Mouse (Mus musculus): ENCODE measurements around the gene Jsrp1. TPM values are rescaled to one million over a fixed set of nuclear protein-coding genes. Genes with fewer than 3 reads are reported as not detected.

Jsrp1 gene
- polyA plus RNA-seq, 1 experiment = not detected

DNA sequence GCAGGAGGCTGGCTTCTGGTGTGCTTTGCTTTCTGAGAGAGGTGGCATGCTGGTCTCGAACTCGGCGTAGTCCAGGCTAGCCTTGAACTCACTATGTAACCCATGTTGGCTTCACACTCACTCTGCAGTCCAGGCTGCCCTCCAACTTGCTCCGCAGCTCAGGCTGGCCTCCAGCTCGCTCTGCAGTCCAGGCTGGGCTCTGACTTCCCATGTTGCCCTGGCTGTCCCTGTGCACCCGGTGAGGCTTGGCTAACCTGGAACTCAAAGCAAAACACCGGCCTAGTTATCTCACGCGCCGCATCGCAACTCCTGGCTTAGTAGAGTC lies 42.4 kb upstream of the Jsrp1 start:
- DNase-seq = no peak
- no peaks in the 10 kb centered on the region for H3K27me3 ChIP-seq (ENCODE audit: control insufficient read depth, insufficient read depth, low read length)
- H3K4me1 ChIP-seq (replicated peaks; ENCODE audit: control insufficient read depth, insufficient read depth, low read length) = peaks cover 20% of the 10 kb centered on the region
- H3K36me3 ChIP-seq (ENCODE audit: control insufficient read depth, insufficient read depth, low read length) = no peaks in the 10 kb centered on the region
- 37% methylated on average over 11 of the region's 11 CpGs for WGBS
- H3K27ac ChIP-seq (ENCODE audit: control insufficient read depth, insufficient read depth, low read length) = no peak overlapping the region
- TF ChIP-seq POLR2A (IDR thresholded peaks at IDR 0.05; ENCODE audit: control insufficient read depth, extremely low read depth, insufficient read depth, low read length, poor library complexity) (no peak), CTCF (IDR thresholded peaks at IDR 0.05; ENCODE audit: borderline replicate concordance, control insufficient read depth, extremely low read depth, insufficient read depth, low read length, poor library complexity) (no peak)
- peak overlapping the region; percentile 74 for H3K4me3 ChIP-seq (ENCODE audit: control insufficient read depth, insufficient read depth, low read length)

DNA sequence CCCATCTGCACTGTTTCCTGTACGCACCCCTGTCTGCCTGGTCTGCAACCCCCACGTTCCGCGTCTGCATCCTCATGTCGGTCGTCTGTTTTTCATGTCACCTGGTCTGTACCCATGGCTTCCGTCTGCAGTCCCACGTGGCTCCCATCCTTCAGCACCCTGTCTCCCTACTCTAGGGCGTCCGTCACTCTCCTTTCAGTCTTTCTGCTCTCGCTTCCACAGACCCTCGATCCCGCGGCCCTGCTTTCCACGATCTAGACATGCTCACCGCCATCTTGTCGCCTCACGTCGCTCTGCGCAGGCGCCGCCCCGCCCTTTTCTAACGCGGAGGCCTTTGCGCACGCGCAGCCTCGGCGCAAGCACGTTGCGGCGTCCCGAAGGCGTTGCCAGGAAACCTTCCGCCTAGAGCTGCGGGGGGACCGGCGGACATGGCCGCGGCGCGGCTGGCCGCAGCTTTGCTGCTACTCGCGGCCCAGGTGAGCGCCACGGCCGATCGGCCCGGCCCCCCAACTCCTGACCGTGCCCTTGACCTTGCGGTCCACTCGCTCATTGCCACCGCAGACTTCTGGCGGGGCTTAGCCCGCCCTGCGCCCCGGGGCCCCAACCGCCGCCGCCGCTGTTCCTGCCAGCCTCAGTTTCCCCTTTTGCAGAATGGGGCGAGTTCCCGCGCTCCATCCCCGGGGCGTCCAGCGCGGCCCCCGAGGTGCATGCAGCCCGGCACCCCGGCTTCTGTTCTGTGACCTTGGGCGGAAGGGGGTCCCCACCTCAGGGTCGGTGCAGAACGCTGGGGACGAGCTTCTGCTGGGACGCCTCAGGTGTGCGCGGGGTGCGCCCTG lies 41.8 kb upstream of the Jsrp1 start, which contains the start of the genes Lsm7 and Sppl2b:
Gene Lsm7, minus strand, starts transcription at position 297 of the 836 bp plus-strand sequence.
Gene Sppl2b, plus strand, starts transcription at position 363 of the 836 bp plus-strand sequence.
- Histone ChIP-seq H3K27ac (ENCODE audit: control insufficient read depth, insufficient read depth, low read length) (no peak within 1 kb of the TSS), H3K36me3 (ENCODE audit: control insufficient read depth, insufficient read depth, low read length) (no peaks in the 10 kb centered on the region), H3K4me3 (ENCODE audit: control insufficient read depth, insufficient read depth, low read length) (peak within 1 kb of the TSS; percentile 74), H3K27me3 (ENCODE audit: control insufficient read depth, insufficient read depth, low read length) (no peaks in the 10 kb centered on the region), H3K4me1 (replicated peaks; ENCODE audit: control insufficient read depth, insufficient read depth, low read length) (peaks cover 20% of the 10 kb centered on the region)
- under 1% methylated on average over 81 of the region's 81 CpGs for WGBS
- TF ChIP-seq POLR2A (IDR thresholded peaks at IDR 0.05; ENCODE audit: control insufficient read depth, extremely low read depth, insufficient read depth, low read length, poor library complexity) (peak; percentile 65; the same call in 1 of the 2 replicates), CTCF (IDR thresholded peaks at IDR 0.05; ENCODE audit: borderline replicate concordance, control insufficient read depth, extremely low read depth, insufficient read depth, low read length, poor library complexity) (peak; percentile 49; the same call in 1 of the 2 replicates)
- peak; percentile 98 for DNase-seq

DNA sequence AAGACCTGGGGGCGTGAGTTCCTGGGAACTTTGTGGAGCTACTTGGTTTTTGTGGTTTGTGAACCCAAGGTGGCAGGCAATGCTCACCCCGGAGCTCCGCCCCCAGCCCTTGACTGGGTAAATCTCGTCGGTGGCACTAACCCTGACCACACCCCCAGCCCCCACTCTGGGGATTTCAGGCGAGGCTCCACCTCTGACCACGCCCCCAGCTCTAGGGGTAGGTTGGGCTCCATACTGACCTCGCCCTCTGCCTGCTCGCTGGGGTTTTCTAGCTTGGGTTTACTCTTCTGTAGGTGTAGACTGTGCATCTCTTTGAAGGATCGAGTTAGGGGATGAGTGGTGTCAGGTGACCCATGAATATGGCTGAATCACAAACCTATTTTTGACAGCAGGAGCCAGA lies 35.3 kb upstream of the Jsrp1 start:
- Histone ChIP-seq H3K27me3 (ENCODE audit: control insufficient read depth, insufficient read depth, low read length) (peaks cover 2% of the 10 kb centered on the region; the same call in 1 of the 2 replicates), H3K4me3 (ENCODE audit: control insufficient read depth, insufficient read depth, low read length) (no peak overlapping the region), H3K36me3 (ENCODE audit: control insufficient read depth, insufficient read depth, low read length) (no peaks in the 10 kb centered on the region), H3K4me1 (replicated peaks; ENCODE audit: control insufficient read depth, insufficient read depth, low read length) (peaks cover 17% of the 10 kb centered on the region; the same call in 1 of the 2 replicates), H3K27ac (ENCODE audit: control insufficient read depth, insufficient read depth, low read length) (no peak overlapping the region)
- TF ChIP-seq CTCF (IDR thresholded peaks at IDR 0.05; ENCODE audit: borderline replicate concordance, control insufficient read depth, extremely low read depth, insufficient read depth, low read length, poor library complexity) = no peak
- no peak for TF ChIP-seq POLR2A (IDR thresholded peaks at IDR 0.05; ENCODE audit: control insufficient read depth, extremely low read depth, insufficient read depth, low read length, poor library complexity)
- peak; percentile 69 for DNase-seq
- WGBS = 1% methylated on average over 10 of the region's 10 CpGs

DNA sequence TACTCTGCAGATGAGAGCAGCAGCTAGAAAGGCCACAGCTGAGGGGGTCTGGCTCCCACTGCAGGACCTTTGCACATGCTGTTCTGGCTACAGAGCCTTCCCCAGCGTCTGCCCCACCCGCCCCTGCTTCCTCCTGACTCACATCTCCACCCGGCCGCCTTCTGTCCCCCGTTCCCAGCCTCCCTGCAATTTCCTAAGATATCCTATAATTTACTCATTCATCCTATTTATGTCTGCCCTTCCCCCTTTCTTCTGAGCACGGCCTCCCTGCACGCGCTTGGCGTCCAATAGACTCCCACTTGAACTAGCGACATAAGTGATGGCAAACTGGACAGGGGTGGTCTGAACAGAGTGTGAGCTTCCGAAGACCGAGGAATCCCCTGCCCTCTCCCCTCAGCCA lies 32.4 kb upstream of the Jsrp1 start:
- WGBS = 91% methylated on average over 12 of the region's 12 CpGs
- no peak overlapping the region for H3K4me3 ChIP-seq (ENCODE audit: control insufficient read depth, insufficient read depth, low read length)
- H3K36me3 ChIP-seq (ENCODE audit: control insufficient read depth, insufficient read depth, low read length) = no peaks in the 10 kb centered on the region
- H3K27ac ChIP-seq (ENCODE audit: control insufficient read depth, insufficient read depth, low read length) = no peak overlapping the region
- peaks cover 17% of the 10 kb centered on the region; the same call in 1 of the 2 replicates for H3K4me1 ChIP-seq (replicated peaks; ENCODE audit: control insufficient read depth, insufficient read depth, low read length)
- no peak for DNase-seq
- TF ChIP-seq CTCF (IDR thresholded peaks at IDR 0.05; ENCODE audit: borderline replicate concordance, control insufficient read depth, extremely low read depth, insufficient read depth, low read length, poor library complexity) (no peak), POLR2A (IDR thresholded peaks at IDR 0.05; ENCODE audit: control insufficient read depth, extremely low read depth, insufficient read depth, low read length, poor library complexity) (no peak)
- peaks cover 2% of the 10 kb centered on the region; the same call in 1 of the 2 replicates for H3K27me3 ChIP-seq (ENCODE audit: control insufficient read depth, insufficient read depth, low read length)

DNA sequence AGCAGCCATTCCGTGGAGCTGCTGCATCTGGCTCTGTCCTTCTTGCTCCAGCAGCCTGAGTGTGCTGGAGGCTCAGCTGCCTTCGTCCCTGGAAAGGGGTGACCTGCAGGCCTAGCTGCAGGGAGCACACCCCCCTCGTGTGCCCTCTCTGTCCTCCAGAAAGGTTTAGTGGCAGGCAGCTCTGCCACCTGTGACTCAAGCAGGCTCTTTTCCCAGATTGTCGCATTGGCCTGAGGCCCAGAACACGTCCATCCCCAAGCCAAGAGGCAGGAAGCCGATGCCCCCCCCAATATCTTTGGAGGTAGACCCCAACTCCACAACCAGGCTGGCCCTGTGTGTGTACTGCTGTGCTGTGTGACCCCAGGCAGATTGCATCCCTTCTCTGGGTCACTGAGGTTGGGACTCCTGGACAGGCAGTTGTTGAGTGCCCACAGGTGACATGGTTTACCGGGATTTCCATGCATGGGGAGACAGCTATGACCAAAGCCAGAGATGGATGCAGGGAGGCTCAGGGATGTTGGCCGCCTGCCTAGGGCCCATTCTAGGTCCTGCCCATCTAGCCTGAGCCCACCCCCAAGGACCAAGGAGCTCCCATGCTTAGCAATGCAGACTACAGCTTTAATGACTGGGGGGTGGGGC lies 31.9 kb upstream of the Jsrp1 start:
- H3K36me3 ChIP-seq (ENCODE audit: control insufficient read depth, insufficient read depth, low read length) = no peaks in the 10 kb centered on the region
- H3K4me1 ChIP-seq (replicated peaks; ENCODE audit: control insufficient read depth, insufficient read depth, low read length) = peaks cover 17% of the 10 kb centered on the region; the same call in 1 of the 2 replicates
- H3K27ac ChIP-seq (ENCODE audit: control insufficient read depth, insufficient read depth, low read length) = no peak overlapping the region
- H3K4me3 ChIP-seq (ENCODE audit: control insufficient read depth, insufficient read depth, low read length) = no peak overlapping the region
- no peak for DNase-seq
- no peak for TF ChIP-seq POLR2A (IDR thresholded peaks at IDR 0.05; ENCODE audit: control insufficient read depth, extremely low read depth, insufficient read depth, low read length, poor library complexity)
- TF ChIP-seq CTCF (IDR thresholded peaks at IDR 0.05; ENCODE audit: borderline replicate concordance, control insufficient read depth, extremely low read depth, insufficient read depth, low read length, poor library complexity) = no peak
- WGBS = 79% methylated on average over 8 of the region's 8 CpGs
- peaks cover 2% of the 10 kb centered on the region; the same call in 1 of the 2 replicates for H3K27me3 ChIP-seq (ENCODE audit: control insufficient read depth, insufficient read depth, low read length)

DNA sequence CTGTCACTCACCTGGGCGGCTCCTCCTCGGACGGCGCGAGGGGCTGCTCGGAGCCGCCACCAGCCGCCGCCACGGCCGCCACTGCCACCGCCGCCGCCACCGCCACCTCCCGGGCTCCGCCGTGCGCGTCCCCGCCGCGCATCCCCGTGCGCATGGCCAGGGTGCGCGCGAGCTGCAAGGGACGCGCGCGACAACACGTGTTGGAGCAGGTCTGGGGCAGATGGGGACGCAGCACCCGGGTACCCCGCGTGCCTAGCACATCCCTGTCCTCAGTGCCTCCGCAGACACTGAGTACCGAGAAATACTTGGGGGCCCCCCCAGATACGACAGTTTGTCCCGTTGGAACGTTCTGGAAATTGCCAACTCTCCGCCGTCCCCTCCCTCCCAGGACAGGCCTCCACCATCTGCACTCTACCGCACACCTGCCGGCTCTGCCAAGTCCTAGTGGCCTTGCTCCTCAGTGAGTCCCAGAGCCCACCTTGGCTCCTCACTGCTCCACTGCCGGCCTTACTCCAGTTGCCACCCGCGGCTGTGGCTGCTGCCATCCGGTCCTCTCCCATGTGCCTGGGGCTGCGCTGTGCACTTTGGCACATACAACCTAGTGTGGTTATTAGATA lies 30.7 kb upstream of the Jsrp1 start, which contains the start of gene Lingo3:
Gene Lingo3, minus strand, starts transcription at position 109 of the 617 bp plus-strand sequence.
- no peak for DNase-seq
- Histone ChIP-seq H3K36me3 (ENCODE audit: control insufficient read depth, insufficient read depth, low read length) (no peaks in the 10 kb centered on the region), H3K27me3 (ENCODE audit: control insufficient read depth, insufficient read depth, low read length) (peaks cover 2% of the 10 kb centered on the region; the same call in 1 of the 2 replicates), H3K4me1 (replicated peaks; ENCODE audit: control insufficient read depth, insufficient read depth, low read length) (peaks cover 15% of the 10 kb centered on the region; the same call in 1 of the 2 replicates), H3K27ac (ENCODE audit: control insufficient read depth, insufficient read depth, low read length) (no peak within 1 kb of the TSS), H3K4me3 (ENCODE audit: control insufficient read depth, insufficient read depth, low read length) (no peak within 1 kb of the TSS; the same call in 1 of the 2 replicates)
- WGBS = 7% methylated on average over 51 of the region's 51 CpGs
- TF ChIP-seq POLR2A (IDR thresholded peaks at IDR 0.05; ENCODE audit: control insufficient read depth, extremely low read depth, insufficient read depth, low read length, poor library complexity) (no peak), CTCF (IDR thresholded peaks at IDR 0.05; ENCODE audit: borderline replicate concordance, control insufficient read depth, extremely low read depth, insufficient read depth, low read length, poor library complexity) (no peak)
